Mouse (Mus musculus) neural tube, embryonic 10.5 days (tissue): ENCODE results near the gene Gm19935.
A peak's percentile ranks its signal among the peaks of the same experiment; 100 is the strongest.

Source experiments
- DNase-seq: peaks from one replicate; pipeline ENCODE4 v3.0.0-alpha.2; 2017; ENCODE audit warnings: low spot score; ENCODE audit errors: extremely low spot score

Gm19935 gene

GRCm38 (mm10) chr8:90829825-90830224 is 12.6 kb upstream of the Gm19935 start:
- no peak for DNase-seq

GRCm38 (mm10) chr8:90828987-90829740 is 12.0 kb upstream of the Gm19935 start:
- no peak for DNase-seq

- DNase-seq, result peak; percentile 98
Observed at GRCm38 (mm10) chr8:90828181-90828986, 11.2 kb upstream of the Gm19935 start, which contains the start of gene Chd9. Gene Chd9, plus strand, starts transcription at chr8:90828352.

- no peak for DNase-seq
Observed at GRCm38 (mm10) chr8:90825459-90825871, 8.3 kb upstream of the Gm19935 start.

- no peak for DNase-seq
Observed at GRCm38 (mm10) chr8:90822443-90822842, 5.2 kb upstream of the Gm19935 start.

GRCm38 (mm10) chr8:90820321-90820696 is 3.1 kb upstream of the Gm19935 start:
- DNase-seq, result no peak

- DNase-seq, result no peak
Observed at GRCm38 (mm10) chr8:90819561-90820320, 2.5 kb upstream of the Gm19935 start.

GRCm38 (mm10) chr8:90816061-90816882 is 921 bp downstream of the Gm19935 start:
- DNase-seq, result no peak

- DNase-seq, result no peak
Observed at GRCm38 (mm10) chr8:90813602-90814320, 3.4 kb downstream of the Gm19935 start.

GRCm38 (mm10) chr8:90799473-90799872 is 17.7 kb downstream of the Gm19935 start:
- DNase-seq, result no peak

GRCm38 (mm10) chr8:90794990-90795861 is 22.0 kb downstream of the Gm19935 start:
- peak; percentile 71 for DNase-seq

- DNase-seq, result peak; percentile 75
Observed at GRCm38 (mm10) chr8:90793710-90794109, 23.5 kb downstream of the Gm19935 start.

- no peak for DNase-seq
Observed at GRCm38 (mm10) chr8:90791616-90792015, 25.6 kb downstream of the Gm19935 start.

- no peak for DNase-seq
Observed at GRCm38 (mm10) chr8:90769791-90770190, 47.4 kb downstream of the Gm19935 start.
